Mouse (Mus musculus) layer of hippocampus, postnatal 10 days (tissue): Measurements from ENCODE around the gene Fli1. TPM values are rescaled to one million over a fixed set of nuclear protein-coding genes. Genes with fewer than 3 reads are reported as not detected.

ENCODE experiments used
- DNase-seq, 2 experiments: peaks; one replicate each; pipeline ENCODE4 v3.0.0; 2021; ENCODE audit warnings: low spot score in 2 of 2
- total RNA-seq, 2 experiments: library from RNA; stranded (reverse); gene quantifications; 2 replicates each; pipeline ENCODE4 v1.2.3; 2021

Gene Fli1
- total RNA-seq, 2 experiments from 2014 or later = 7.7 to 10.2 TPM

DNA sequence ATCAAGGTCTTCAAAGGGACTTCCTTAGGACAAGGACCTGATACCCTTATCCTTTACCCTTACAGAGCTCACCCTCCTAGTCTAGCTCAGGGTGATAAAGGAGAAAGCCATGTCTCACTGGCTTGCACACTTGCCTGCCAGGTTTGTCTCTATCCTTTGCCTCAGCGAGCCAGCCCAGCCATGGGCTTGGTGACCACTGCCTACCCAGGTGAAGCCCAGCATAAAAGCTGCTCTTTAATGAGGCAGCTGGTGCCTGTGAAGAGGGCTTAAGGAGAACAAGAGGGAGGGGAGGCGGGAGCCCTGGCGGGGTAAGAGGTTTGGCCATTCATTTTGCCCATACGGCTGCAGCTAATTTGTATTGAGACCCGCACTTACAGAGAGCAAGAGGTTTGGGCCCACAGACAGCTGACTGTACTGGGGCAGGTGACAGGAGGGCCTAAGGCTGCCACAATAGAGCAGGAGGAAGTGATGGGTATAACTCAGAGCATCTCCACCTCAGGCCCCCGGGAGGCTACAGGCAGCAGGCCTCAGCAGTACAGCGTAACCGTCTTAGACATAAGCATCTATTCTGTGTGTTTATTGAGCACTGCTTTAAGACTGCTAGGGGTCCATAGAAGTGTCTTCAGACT, 73.4 kb downstream of the Fli1 start:
- no peak for DNase-seq

DNA sequence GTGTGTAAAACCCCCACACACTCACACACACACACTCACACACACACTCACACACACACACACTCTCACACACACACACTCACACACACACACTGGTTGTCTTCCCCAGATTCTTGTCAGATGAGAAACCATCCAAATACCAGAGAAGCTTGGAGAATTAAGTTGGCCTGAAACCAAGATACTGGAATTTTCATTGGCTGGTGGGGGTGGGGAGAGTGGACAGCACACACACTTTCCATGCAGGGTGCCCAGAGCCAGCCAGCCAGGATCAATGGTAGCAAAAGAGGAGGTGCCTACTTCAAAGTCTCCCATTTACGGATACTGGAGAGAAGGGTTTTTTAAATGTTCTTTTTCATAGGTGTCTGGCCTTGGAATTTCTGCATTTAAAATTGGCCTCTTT, 74.3 kb downstream of the Fli1 start:
- no peak for DNase-seq

DNA sequence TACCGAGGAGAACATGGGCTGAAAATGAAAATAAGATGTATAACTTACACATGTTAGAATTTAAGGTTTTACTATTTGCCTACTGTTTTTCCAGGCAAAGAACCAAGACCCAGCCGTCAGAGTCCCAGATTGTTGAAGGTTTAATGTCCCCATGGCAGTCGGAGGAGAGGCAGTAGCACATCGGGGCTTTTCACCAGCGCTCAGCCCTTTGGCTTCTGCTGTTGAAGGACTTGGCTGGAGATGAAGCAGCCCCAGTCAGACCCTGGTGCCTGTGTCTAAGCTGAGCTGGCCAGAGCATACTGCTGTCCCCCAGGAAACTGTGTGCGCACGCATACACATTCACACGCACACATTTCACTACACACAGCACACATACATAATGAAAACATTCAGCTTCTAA, 75.2 kb downstream of the Fli1 start:
- DNase-seq = peak in 1 of 2 experiments; percentile 33

DNA sequence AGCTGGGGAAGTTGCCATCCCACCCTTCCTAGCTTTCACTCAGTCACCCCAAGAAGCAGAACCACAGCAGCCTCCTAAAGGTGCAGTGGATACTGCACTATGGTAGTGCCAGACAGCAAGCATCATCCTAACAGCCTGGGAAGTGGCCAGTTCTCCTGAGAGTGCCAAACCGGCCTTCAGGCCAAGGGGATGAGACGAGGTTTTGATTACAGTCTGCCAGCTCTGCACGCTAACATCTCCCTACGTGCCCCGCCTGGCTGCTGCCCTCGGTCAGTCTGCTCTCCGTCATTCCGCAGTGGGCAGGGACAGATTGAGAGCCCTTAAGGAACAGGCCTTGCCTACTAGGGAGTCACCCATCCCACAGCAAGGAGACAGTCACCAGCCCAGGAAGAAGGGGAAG, 75.8 kb downstream of the Fli1 start:
- no peak for DNase-seq

DNA sequence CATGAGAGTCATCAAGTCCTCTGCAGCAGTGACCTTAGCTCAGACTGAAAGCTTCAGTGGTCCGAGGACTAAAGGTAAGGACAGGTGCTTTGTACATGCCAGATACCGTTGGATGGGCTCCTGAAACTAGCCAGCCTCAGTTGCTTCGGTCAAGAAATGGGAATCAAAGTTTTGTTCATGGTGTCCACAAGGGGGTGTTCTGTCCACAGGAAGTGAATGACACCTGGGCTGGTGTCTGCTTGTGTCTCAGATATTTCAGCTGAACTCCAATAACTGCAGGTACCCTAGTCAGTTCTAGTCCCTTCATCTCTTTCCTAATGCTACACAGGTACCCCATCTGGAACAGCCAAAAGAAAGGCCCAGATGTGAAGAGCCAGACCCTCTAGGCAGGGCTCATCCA, 86.0 kb downstream of the Fli1 start:
- no peak for DNase-seq

DNA sequence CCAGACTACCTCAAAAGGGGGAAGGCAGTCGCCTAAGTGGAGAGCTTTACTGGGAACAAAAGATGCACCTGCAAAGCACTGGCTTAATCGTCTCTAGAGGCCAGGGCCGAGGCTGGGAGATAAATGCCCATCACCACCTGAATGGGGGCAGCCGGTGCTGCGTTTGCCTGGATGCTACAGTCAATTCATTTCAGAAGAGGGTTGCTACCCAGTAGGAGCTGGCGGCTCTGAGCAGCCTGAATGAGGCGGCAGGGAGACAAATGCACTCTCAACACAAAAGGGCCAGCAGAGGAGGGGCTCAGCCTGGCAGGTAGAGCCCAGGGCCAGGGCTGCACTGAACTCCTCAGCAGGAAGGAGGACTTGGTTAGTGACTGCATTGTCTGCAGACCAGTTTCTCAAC, 92.5 kb downstream of the Fli1 start:
- DNase-seq = no peak

DNA sequence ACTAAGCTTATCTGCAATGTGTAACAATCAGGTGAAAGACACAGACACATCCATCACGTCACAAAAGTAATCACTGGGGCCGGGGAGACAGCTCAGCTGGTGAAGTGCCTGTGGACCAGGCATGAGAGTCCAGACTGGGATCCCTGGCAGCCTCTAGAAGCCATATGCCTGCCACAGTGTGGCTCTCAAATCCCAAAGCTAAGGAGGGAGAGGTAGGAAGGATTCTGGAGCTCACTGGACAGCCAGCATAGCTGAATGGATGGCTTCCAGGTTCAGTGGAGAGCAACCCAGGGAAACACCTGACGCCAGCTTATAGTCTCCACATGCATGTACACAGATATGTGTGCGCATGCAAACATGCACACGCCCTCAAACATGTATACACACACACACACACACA, 93.9 kb downstream of the Fli1 start:
- DNase-seq = no peak

DNA sequence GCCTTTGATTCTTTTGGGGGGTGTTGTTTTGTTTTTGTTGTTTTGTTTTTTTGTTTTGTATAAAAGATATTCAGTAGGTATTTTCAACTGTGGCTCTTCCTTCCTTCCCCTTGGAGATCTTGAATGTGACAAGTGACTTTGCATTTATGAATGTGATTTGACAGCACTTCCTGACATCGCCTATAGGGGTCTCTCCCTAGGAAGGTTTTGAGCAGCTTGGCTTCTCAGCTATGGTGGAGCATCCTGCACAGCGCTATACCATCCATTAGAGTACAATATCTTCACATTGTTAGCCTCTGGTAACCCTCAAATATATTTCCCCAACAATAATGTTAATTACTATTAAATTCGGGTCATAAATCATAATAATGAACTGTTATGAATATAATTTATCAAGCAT, 96.9 kb downstream of the Fli1 start:
- DNase-seq = no peak

DNA sequence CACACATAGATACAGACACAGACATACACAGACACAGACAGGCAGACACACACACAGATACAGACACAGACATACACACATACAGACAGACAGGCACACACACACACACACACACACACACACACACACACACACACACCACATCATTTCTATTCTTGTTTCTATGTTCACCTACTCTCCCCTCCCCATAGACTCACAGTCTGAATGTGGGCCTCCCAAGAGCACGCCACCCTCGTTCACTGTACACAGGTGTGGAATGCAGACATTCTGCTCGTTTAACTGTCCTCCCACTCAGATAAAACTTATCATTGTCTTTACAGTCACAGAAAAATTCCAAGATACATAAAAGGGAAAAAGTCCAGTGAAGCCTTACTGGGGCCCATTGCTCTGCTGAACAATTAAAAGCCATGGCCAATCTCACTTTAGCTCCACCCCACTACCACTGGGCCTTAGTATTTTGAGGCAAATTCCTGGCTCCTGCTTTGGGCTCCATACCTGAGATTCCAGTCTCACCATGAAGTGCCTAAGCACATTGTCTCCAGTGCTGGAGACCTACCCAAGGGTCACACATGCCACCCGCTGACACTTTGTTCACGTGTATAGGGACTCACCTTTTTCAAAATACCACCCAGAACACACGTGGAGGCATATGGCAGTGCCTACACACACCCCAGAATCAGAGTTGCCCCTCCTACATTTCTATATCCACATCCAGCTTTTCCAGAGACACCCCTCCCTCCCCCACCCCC, 98.0 kb downstream of the Fli1 start:
- no peak for DNase-seq

DNA sequence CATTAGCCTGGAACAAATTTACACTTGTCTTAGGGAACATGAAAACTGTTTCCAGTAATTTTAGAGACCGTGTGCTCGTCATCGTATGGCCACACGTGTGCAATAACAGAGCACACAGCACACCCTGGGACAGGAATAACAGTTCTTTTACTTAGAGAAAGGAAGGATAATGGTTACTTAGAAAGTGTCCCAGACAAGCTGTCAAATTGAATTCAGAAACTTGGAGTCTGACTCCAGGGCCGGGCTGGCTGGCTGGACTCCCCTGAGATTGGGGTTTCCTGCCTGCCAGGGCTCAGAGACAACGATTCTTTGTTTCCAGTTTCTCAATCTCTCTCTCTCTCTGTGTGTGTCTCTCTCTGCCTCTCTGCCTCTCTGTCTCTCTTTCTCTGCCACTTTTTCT, 98.8 kb downstream of the Fli1 start:
- no peak for DNase-seq

DNA sequence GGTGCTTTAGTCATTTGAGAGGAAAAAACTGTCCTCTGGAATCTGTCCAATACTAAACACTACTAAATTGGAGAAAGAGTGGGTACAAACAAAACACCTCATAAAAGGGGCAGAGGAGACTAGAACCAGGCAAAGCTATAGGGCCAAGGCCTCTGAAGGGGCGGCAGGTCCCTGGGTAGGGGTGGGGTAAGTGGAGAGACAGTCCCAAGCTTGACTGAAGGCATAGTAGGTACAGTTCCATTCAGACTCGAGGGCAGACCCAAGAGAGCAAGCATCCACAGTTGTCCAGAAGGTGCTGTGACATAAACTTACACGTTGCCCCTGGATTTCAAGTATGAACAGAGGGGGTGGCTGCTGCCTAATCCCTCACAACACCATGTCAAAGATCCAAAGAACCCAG, 99.5 kb downstream of the Fli1 start:
- no peak for DNase-seq

DNA sequence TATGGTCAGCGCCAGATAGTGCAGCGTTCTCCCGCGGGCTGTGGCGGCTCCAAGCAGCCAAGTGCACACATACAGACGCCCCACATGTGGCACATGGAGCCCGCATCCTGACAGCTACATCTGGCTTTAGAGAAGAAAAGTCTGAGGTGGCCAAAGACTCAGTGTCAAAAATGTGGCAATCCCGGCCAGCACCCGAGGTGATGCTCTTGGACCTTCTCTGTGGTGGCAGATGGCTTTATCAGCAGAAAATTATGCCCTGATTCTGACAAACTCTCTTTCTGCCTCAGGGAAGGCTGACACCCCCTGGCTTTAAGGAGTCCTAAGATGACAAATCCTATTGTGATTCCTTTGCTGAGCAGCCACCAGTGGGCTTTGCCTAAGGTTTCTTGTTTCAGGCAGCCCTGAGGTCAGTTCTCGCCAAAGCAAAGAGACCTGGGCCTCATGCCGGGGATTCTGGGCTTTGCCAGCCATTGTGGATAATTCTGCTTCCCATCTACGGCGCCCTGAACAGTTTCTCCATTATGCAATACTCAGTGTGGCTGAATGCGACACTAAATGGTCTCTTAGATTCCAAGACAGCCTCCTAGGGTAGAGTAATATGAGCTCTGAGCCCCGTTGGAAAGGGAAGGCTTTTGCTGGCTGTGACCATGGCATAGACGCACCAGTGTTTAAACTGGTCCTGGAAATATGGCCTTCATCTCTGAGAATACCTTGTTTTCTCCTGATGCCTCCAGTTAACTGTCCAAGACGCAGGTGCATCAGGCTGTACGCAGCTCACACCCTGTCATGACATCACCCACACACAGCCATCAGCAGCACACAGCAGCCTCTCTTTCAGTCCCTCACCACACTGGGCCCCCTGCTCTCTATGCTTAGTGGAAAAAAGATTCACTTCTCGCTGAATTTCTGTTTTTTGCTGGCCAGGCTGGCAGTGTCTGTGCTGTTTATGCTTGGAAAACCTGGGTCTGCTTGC, 108.1 kb downstream of the Fli1 start:
- DNase-seq = peak; percentile 26 to 41

DNA sequence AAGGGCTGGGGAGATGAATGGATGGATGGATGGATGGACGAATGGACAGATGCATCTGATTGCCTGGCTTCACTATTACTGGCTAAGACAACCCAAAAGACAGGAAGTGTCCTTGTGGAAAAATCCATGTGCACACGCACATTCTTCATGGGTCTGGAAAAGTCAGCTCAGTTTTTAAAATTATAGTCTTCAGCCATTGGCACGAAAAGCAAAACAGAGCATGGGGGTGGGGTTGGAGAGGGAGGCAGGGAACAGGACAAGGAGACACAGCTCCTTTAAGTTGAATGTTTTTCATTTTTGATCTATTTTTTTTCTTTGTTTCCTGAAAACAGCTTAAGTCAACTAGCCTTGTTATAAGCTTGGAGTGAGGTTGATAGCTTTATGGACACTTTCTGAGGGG, 111.6 kb downstream of the Fli1 start:
- DNase-seq = no peak

DNA sequence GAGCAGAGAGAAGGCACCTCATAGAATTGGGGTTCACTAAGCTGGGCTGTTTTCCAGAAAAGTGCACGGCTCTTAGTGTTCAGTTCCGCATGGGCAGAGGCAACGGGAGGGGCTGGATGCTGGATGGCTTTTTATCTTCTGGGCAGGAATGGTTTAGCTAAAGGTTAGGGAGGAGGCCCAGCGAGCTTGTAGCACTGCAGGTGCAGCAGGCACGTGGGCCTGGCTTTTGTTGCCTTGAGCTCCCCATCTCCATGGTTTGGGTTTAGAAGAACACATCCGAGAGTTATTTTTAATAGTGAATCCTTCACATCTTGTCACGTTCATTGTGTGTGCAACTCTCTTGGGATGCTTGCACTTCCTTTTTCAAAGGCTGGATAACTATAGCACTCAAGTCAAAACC, 117.3 kb downstream of the Fli1 start:
- DNase-seq = no peak

DNA sequence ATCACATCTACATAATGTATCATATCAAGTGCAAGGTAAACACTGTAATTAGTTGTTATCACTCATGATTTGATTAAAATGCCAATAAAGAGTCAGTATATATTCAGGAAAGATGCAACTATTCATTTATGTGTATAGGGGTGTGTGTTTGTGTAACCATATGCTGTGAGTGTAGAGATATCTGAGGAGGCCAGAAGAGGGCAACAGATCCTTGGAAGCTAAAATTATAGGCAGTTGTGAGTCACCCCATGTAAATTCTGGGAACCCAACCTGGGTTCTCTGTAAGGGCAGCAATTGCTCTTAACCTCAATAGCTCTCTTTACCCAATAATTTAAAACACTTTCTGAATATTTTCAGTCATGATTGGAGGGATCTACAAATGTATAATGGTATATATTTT, 122.0 kb downstream of the Fli1 start:
- no peak for DNase-seq

DNA sequence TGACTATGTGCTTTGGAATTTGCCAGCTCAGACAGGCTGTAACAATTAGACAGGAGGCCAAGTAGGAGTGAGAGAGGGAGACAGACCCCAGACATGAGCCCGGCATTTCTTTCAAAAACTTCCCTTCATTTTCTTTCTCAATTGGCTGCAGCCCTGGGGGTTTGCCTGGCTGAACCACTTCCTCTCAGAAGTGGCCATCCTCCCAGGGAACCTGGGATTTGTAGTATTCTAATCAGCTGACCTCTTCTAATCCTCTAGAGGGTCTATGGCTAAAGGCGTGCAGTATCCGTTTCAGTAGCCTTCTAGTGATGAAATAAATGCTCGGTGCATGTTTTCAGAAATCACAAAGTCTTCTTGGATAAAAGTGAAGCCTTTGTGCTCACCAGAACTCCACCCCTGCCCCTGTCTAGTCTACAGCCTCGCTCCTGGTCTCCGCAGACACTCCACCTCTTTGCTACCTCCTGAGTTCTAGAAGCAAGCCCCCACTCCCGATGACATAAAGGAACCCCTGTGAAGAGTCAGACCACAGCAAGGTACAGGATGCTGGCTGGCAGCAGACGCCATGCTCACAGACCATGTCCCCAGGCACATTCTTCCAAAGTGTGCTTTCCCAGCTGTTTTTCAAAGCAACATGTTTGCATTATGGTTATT, 125.1 kb downstream of the Fli1 start:
- DNase-seq = no peak

DNA sequence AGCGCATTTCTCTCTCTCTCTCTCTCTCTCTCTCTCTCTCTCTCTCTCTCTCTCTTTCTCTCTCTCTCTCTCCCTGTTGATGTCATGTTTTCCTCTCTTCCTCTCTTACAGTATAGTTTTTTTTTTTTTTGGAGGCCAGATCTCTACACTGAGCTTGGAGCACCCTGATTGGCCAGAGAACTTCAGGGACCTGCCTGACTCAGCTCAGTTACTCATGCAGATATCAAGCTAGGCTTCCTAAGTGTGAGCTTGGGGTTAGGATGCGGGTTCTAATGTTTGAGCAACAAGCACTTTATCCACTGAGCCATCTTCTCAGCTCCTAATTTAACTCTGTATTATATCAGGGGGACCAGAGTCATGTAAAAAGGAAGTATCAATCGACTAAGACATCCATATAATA, 126.7 kb downstream of the Fli1 start:
- no peak for DNase-seq

DNA sequence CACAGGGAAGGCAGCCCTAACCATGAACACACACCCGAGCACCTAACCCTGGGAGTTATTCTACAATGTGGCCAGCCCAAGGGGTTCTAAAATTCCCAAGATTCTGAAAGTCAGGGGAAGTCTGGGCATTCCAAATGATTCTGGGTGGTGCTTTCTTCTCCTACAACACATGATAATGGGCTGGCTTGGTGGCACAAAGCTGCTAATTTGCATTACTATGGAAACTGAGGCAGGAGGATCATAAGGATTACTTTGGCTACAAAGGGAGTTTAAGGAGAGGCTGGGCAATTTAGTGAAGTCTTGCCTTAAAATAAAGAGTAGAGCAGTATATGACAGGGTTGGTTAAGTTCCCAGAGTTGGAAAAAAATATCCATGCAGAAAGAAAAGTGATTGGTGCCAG, 127.7 kb downstream of the Fli1 start:
- DNase-seq = no peak

DNA sequence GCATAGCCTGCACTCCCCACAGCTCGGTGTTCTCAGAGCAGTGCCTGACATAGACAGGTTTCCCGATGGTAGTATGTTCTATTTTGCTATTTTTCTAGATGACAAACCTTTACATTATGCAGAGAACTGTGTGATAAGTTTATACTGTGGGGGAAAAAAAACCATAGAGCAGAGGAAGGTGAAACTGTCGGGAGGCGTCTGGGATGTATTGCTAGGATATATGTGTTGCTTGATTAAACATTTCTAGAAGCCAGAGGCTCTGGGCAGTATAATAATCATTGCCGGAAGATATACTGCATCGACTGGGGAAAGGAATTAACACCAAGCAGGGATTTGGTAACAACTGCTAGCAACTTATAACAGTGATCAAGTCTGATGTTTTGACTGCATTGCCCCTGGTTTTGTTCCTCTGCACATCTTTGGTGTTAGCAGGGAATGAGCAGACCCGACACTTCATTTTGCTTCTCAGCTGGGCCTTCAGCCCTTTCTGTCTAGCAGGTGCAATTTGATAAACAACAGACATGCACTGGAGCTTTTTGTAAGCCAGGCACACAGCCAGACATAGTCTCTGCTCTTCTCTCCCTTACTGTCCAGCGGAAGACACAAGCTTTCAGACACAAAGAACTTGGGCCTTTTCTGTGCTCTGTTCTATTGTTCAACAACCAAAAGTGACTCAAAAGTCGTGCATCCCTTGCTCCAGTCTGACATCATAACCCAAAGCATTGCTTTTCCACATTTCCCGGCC, 129.7 kb downstream of the Fli1 start:
- no peak for DNase-seq

DNA sequence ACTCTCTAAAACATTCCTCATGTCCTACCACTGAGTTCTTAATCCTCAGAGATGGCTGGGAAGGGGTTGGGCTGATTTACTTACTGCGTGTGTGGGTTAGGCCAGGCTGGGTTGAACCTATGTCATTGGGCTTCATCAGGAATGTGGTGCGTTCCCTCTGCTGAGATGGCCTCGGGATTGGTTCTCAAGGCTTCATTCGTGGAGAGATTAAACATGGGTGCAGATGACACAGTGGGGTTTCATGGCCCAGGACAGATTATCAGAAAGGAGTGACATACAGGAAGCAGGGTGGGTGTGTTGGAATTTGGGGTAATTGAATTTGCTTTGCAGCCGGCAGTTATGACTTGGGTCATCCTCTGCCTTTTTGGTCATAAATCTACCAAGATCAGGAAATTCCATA, 131.2 kb downstream of the Fli1 start:
- no peak for DNase-seq

DNA sequence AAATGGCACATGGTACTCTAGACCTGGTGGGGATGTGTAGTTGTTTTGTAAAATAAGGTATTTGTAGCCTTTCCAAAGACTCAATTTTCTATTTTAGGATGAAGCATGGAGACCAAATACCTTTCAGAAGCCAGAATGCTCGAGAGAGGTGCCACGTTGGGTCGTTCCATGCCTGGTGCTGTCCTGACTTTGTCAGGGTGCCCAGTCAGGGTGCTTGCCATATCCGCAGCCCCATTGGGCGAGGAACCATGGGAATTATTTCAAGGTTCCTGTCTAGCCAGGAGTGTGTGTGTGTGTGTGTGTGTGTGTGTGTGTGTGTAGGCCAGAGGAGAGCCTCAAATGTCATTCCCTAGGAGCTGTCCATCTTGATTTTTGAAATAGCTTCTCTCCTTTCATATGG, 132.0 kb downstream of the Fli1 start:
- DNase-seq = no peak
